ENCODE assay signal across 21 mouse cellular contexts in genomic region chr1:12367872-12368271, GRCm38 (mm10).
A peak's percentile ranks its signal among the peaks of the same experiment; 100 is the strongest.
DNase-seq lines count a peak whose midpoint lies in the region; ATAC-seq and TF ChIP-seq lines count a peak whose summit lies in the region.
"Had no signal": no experiment of that assay in that cellular context is flagged by ENCODE, and none has a peak within 500 bp of the region (broad histone marks: within the 10 kb centered on the region; RNA-seq: fewer than 3 reads in every experiment).

No protein-coding gene starts in this region.

- no peaks in the 10 kb centered on the region for H3K36me3 ChIP-seq in embryonic facial prominence, embryonic 14.5 days (ENCODE audit: control insufficient read depth, insufficient read depth, low read length)
- no peaks in the 10 kb centered on the region for H3K36me3 ChIP-seq in heart, adult 2 months (ENCODE audit: control insufficient read depth, insufficient read depth, low read length)
- H3K36me3 ChIP-seq: embryonic facial prominence, embryonic 13.5 days; heart, embryonic 13.5 days; liver, embryonic 15.5 days; midbrain, embryonic 15.5 days had no signal

- no peaks in the 10 kb centered on the region for H3K4me1 ChIP-seq in embryonic facial prominence, embryonic 14.5 days (ENCODE audit: control insufficient read depth, insufficient read depth, low read length)
- no peaks in the 10 kb centered on the region for H3K4me1 ChIP-seq in heart, adult 2 months (ENCODE audit: control insufficient read depth, insufficient read depth, low read length)
- H3K4me1 ChIP-seq: embryonic facial prominence, embryonic 13.5 days; heart, embryonic 13.5 days; liver, embryonic 15.5 days; megakaryocyte, embryonic 14.5 days; midbrain, embryonic 15.5 days had no signal

- H3K4me2 ChIP-seq in embryonic facial prominence, embryonic 14.5 days (ENCODE audit: low read depth, low read length), result no peak overlapping the region
- H3K4me2 ChIP-seq: embryonic facial prominence, embryonic 13.5 days; heart, embryonic 13.5 days; liver, embryonic 15.5 days; midbrain, embryonic 15.5 days had no signal

- H3K79me2 ChIP-seq in heart, adult 2 months (replicated peaks; ENCODE audit: control insufficient read depth, insufficient read depth, low read length), result no peaks in the 10 kb centered on the region

- intact Hi-C loops in heart, adult 2 months (cut with DNase I), result no loop called here

- no peaks in the 10 kb centered on the region for H3K27me3 ChIP-seq in embryonic facial prominence, embryonic 14.5 days (replicated peaks; ENCODE audit: control insufficient read depth, insufficient read depth, low read length)
- H3K27me3 ChIP-seq in heart, adult 2 months (ENCODE audit: control insufficient read depth, insufficient read depth, low read length), result no peaks in the 10 kb centered on the region
- H3K27me3 ChIP-seq: embryonic facial prominence, embryonic 13.5 days; heart, embryonic 13.5 days; liver, embryonic 15.5 days; megakaryocyte, embryonic 14.5 days; midbrain, embryonic 15.5 days had no signal

- peak; percentile 40 for DNase-seq in embryonic facial prominence, embryonic 14.5 days (ENCODE audit: low spot score)
- DNase-seq in frontal cortex, postnatal 14 days (ENCODE audit: low spot score in 2 of 2), result peak; percentile 6 to 10
- DNase-seq in layer of hippocampus, postnatal 36 days, result peak; percentile 18 to 31
- DNase-seq in right cerebral cortex, adult 2 months (ENCODE audit: low spot score in 2 of 2), result peak; percentile 59 to 70
- no peak for DNase-seq in heart, adult 9 months (ENCODE audit: low spot score in 2 of 2)
- DNase-seq in heart, adult 2 months, result no peak
- no peak for DNase-seq in lung, postnatal 36 days
- no peak for DNase-seq in urinary bladder, postnatal 25 days (ENCODE audit: low spot score)
- DNase-seq: cerebellum, adult 11 months; forebrain, postnatal 0 days; gastrocnemius, postnatal 36 days; kidney, adult 2 months; kidney, postnatal 4 days; retina, postnatal 1 day; thymus, postnatal 36 days had no signal

- no peak for TF ChIP-seq CTCF in heart, adult 2 months (IDR thresholded peaks at IDR 0.05)

- ATAC-seq in embryonic facial prominence, embryonic 14.5 days (ENCODE audit: low read depth), result no peak
- ATAC-seq: forebrain, postnatal 0 days; lung, postnatal 0 days; midbrain, embryonic 15.5 days had no signal

- no peak for TF ChIP-seq EP300 in heart, adult 2 months (IDR thresholded peaks at IDR 0.05; ENCODE audit: insufficient read depth, low read depth, low read length)

- no peak overlapping the region for H3K9ac ChIP-seq in embryonic facial prominence, embryonic 14.5 days (ENCODE audit: low read depth, low read length)
- H3K9ac ChIP-seq in heart, adult 2 months (ENCODE audit: low read depth, low read length), result no peak overlapping the region
- H3K9ac ChIP-seq: embryonic facial prominence, embryonic 13.5 days; forebrain, postnatal 0 days; heart, embryonic 13.5 days; liver, embryonic 15.5 days; midbrain, embryonic 15.5 days had no signal

- H3K9me3 ChIP-seq in embryonic facial prominence, embryonic 14.5 days (ENCODE audit: control insufficient read depth, low read length), result peaks cover 10% of the 10 kb centered on the region; the same call in 1 of the 2 replicates
- H3K9me3 ChIP-seq: embryonic facial prominence, embryonic 13.5 days; liver, embryonic 15.5 days; megakaryocyte, embryonic 14.5 days; midbrain, embryonic 15.5 days had no signal

- TF ChIP-seq POLR2A in heart, adult 2 months (IDR thresholded peaks at IDR 0.05; ENCODE audit: insufficient read depth, low read depth, low read length), result no peak

- H3K4me3 ChIP-seq in embryonic facial prominence, embryonic 14.5 days (ENCODE audit: low read depth, low read length), result no peak overlapping the region
- H3K4me3 ChIP-seq in heart, adult 2 months, result no peak overlapping the region
- H3K4me3 ChIP-seq: embryonic facial prominence, embryonic 13.5 days; heart, embryonic 13.5 days; liver, embryonic 15.5 days; megakaryocyte, embryonic 14.5 days; midbrain, embryonic 15.5 days had no signal

- WGBS in embryonic facial prominence, embryonic 14.5 days, result 73% methylated on average over 6 of the region's 6 CpGs
- 92% methylated on average over 6 of the region's 6 CpGs for WGBS in heart, adult 2 months

- no peak overlapping the region for H3K27ac ChIP-seq in embryonic facial prominence, embryonic 14.5 days (replicated peaks; ENCODE audit: low read depth, low read length)
- no peak overlapping the region for H3K27ac ChIP-seq in heart, adult 2 months
- H3K27ac ChIP-seq: embryonic facial prominence, embryonic 13.5 days; heart, embryonic 13.5 days; liver, embryonic 15.5 days; midbrain, embryonic 15.5 days had no signal

Comparison
In these comparisons a context has a peak if more than half of its experiments do, and no peak if none do; other contexts are left out.
1. DNase-seq: peak in embryonic facial prominence, embryonic 14.5 days (single experiment), frontal cortex, postnatal 14 days (2 of 2), layer of hippocampus, postnatal 36 days (2 of 2) and right cerebral cortex, adult 2 months (2 of 2); none in heart, adult 9 months (0 of 2), heart, adult 2 months (0 of 2), lung, postnatal 36 days (single experiment) and urinary bladder, postnatal 25 days (single experiment).